Mouse (Mus musculus): ENCODE results near the gene Pdap1.

Pdap1 gene

DNA sequence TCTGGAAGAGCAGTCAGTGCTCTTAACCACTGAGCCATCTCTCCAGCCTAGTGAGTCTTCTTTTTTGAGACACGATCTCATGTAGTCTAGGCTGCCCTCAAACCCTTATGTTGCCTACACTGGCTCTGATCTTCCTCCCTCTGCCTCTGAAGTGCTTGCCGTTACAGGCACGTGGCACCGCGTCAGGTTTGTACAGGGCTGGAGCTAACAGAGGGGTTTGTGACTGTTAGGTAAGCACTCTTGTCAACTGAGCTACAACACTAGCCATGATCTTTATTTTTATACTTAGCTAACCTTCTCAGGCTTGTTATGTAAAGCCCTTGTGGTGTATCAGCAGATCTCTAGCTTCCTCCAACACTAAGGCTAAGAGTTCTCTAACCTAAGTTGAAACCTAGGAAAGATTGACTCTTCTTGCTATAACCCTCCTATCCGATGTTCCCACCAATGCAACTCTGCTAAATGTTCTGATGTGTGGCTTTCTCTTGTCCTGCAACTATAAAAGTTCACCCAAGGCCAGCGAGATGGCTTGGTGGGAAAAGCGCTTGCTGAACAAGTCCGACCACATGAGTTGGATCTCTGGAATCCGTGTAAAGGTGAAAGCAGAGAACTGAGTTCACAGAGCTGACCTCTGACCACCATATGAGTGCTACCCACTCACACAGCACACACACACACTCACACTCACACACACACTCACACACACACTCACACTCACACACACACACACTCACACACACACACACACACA lies 58.0 kb downstream of the Pdap1 start:
- peak; percentile 16 to 57 for DNase-seq

All from lung, postnatal 4 days (tissue).